Mouse (Mus musculus) adrenal gland, adult 8-10 months (tissue): ENCODE results near the gene Pam. TPM values are rescaled to one million over a fixed set of nuclear protein-coding genes. Genes with fewer than 3 reads are reported as not detected.

ENCODE experiments used
- DNase-seq: peaks from one replicate; pipeline ENCODE4 v3.0.0; 2022
- total RNA-seq, 4 experiments: library from RNA; stranded (reverse); gene quantifications; 2 replicates each; pipeline ENCODE4 v1.2.4; 2022

Gene Pam
- total RNA-seq, 4 experiments from 2014 or later: 360 to 563 (median 476) TPM

GRCm38 (mm10) chr1:98079640-98080039 is 15.8 kb downstream of the Pam start:
- DNase-seq: no peak

GRCm38 (mm10) chr1:98078735-98079134 is 16.7 kb downstream of the Pam start:
- DNase-seq: no peak

GRCm38 (mm10) chr1:98073826-98074225 is 21.6 kb downstream of the Pam start:
- no peak for DNase-seq

GRCm38 (mm10) chr1:98073127-98073526 is 22.3 kb downstream of the Pam start:
- no peak for DNase-seq

- peak; percentile 69 for DNase-seq
Observed at GRCm38 (mm10) chr1:98072045-98072444, 23.4 kb downstream of the Pam start.

GRCm38 (mm10) chr1:98071436-98071835 is 24.0 kb downstream of the Pam start:
- DNase-seq: no peak

GRCm38 (mm10) chr1:98070743-98071325 is 24.6 kb downstream of the Pam start:
- DNase-seq: no peak

- no peak for DNase-seq
Observed at GRCm38 (mm10) chr1:98068177-98068576, 27.3 kb downstream of the Pam start.

GRCm38 (mm10) chr1:98062074-98062473 is 33.4 kb downstream of the Pam start:
- DNase-seq: no peak

GRCm38 (mm10) chr1:98059401-98059800 is 36.0 kb downstream of the Pam start:
- no peak for DNase-seq

GRCm38 (mm10) chr1:98056996-98057945 is 38.2 kb downstream of the Pam start:
- no peak for DNase-seq

GRCm38 (mm10) chr1:98056277-98056676 is 39.2 kb downstream of the Pam start:
- DNase-seq: no peak

- DNase-seq: no peak
Observed at GRCm38 (mm10) chr1:98055591-98055990, 39.9 kb downstream of the Pam start.

- DNase-seq: no peak
Observed at GRCm38 (mm10) chr1:98053994-98054393, 41.5 kb downstream of the Pam start.

- DNase-seq: no peak
Observed at GRCm38 (mm10) chr1:98053447-98053846, 42.0 kb downstream of the Pam start.

GRCm38 (mm10) chr1:98052775-98053174 is 42.7 kb downstream of the Pam start:
- no peak for DNase-seq

GRCm38 (mm10) chr1:98051039-98051438 is 44.4 kb downstream of the Pam start:
- no peak for DNase-seq

GRCm38 (mm10) chr1:98049756-98050155 is 45.7 kb downstream of the Pam start:
- no peak for DNase-seq

- DNase-seq: no peak
Observed at GRCm38 (mm10) chr1:98048218-98048801, 47.1 kb downstream of the Pam start.

- no peak for DNase-seq
Observed at GRCm38 (mm10) chr1:98047284-98048217, 47.9 kb downstream of the Pam start.

GRCm38 (mm10) chr1:98042425-98042824 is 53.0 kb downstream of the Pam start:
- no peak for DNase-seq

GRCm38 (mm10) chr1:98038252-98038651 is 57.2 kb downstream of the Pam start:
- DNase-seq: no peak
